1 mouse cellular context compared by ENCODE assay signal in genomic region chr8:110776335-110776734, GRCm38 (mm10).
TF ChIP-seq lines count a peak whose summit lies in the region.

No protein-coding gene starts in this region.

TF ChIP-seq in MEL, 35 proteins besides CTCF, POLR2A, EP300 and RAD21:
- TF ChIP-seq TCF12 (IDR thresholded peaks at IDR 0.05; ENCODE audit: low read depth, low read length) (no peak), GABPA (IDR thresholded peaks at IDR 0.05; ENCODE audit: low read depth, low read length) (no peak), CHD2 (IDR thresholded peaks at IDR 0.05; ENCODE audit: low read length) (no peak), ETS1 (IDR thresholded peaks at IDR 0.05; ENCODE audit: low read depth, low read length) (no peak), USF2 (IDR thresholded peaks at IDR 0.05; ENCODE audit: borderline replicate concordance in 1 of 2, insufficient read depth in 1 of 2, low read depth in 1 of 2, low read length in 2 of 2) (no peak), SIN3A (IDR thresholded peaks at IDR 0.05; ENCODE audit: low read length) (no peak)
